Mouse (Mus musculus) lung, postnatal 0 days (tissue): ENCODE data around the gene Mapre3. TPM values are rescaled to one million over a fixed set of nuclear protein-coding genes. Genes with fewer than 3 reads are reported as not detected.
"Not testable (repeated sequence)": the region's sequence is repeated elsewhere in the genome, so short reads cannot be mapped to it uniquely, and the experiment has no call there.

Experiments used
- ATAC-seq: fragments of 200-750 bp; cut with Nextera tagmentation; 2 replicates; pipeline ENCODE4 v1.8.0; 2017; ENCODE audit warnings: moderate library complexity
- DNase-seq: peaks from one replicate; pipeline ENCODE4 v3.0.0-alpha.2; 2016; ENCODE audit warnings: low spot score
- H3K27ac ChIP-seq: fragments of 300-500 bp; sonication (generic); 2 replicates; pipeline ENCODE4 v1.5.1; 2014; ENCODE audit warnings: antibody characterized with exemption, mild to moderate bottlenecking, low read length, mixed read lengths
- H3K27me3 ChIP-seq: fragments of 300-500 bp; sonication (generic); replicated peaks from 2 replicates; pipeline ENCODE4 v1.6.1; 2014; ENCODE audit warnings: low read length, mixed read lengths; ENCODE audit not compliant: insufficient read depth
- H3K36me3 ChIP-seq: fragments of 300-500 bp; sonication (generic); 2 replicates; pipeline ENCODE4 v1.6.1; 2014; ENCODE audit warnings: low read length, mixed read lengths; ENCODE audit not compliant: insufficient read depth
- H3K4me1 ChIP-seq: fragments of 300-500 bp; sonication (generic); 2 replicates; pipeline ENCODE4 v1.6.1; 2014; ENCODE audit warnings: antibody characterized with exemption, low read depth, low read length, mixed read lengths; ENCODE audit not compliant: insufficient read depth
- H3K4me2 ChIP-seq: fragments of 300-500 bp; sonication (generic); replicated peaks from 2 replicates; pipeline ENCODE4 v1.6.1; 2014; ENCODE audit warnings: low read depth, mild to moderate bottlenecking, low read length, moderate library complexity, mixed read lengths
- H3K4me3 ChIP-seq: fragments of 300-500 bp; sonication (generic); 2 replicates; pipeline ENCODE4 v1.5.1; 2014; ENCODE audit warnings: low read depth, low read length
- H3K9ac ChIP-seq: fragments of 300-500 bp; sonication (generic); replicated peaks from 2 replicates; pipeline ENCODE4 v1.6.1; 2014; ENCODE audit warnings: low read depth, mild to moderate bottlenecking
- H3K9me3 ChIP-seq: fragments of 300-500 bp; sonication (generic); 2 replicates; pipeline ENCODE4 v1.6.1; 2016; ENCODE audit warnings: low read length, mixed read lengths
- CTCF ChIP-seq: IDR thresholded peaks from 2 replicates; pipeline ENCODE4 v1.5.1; 2016; ENCODE audit warnings: antibody characterized with exemption, mild to moderate bottlenecking
- EP300 ChIP-seq: IDR thresholded peaks from 2 replicates; pipeline ENCODE4 v1.6.1; 2016; ENCODE audit warnings: antibody characterized with exemption, mild to moderate bottlenecking, control low read depth
- WGBS: fragments of 180-500 bp; shearing (Covaris S2); extraction: QIAGEN DNeasy Blood & Tissue Kit; methylation state at CpG from one replicate; pipeline ENCODE4 v1.1.7; 2014; 5-methylcytosine and 5-hydroxymethylcytosine counted together
- polyA plus RNA-seq: library from polyadenylated mRNA; unstranded; fragments of >200 nt; fragmentation: Nextera tagmentation; extraction: Ambion mirVana; gene quantifications from 2 replicates; pipeline ENCODE4 v1.2.1, GENCODE M21; 2015

Mapre3 gene
- polyA plus RNA-seq, 1 experiment from 2014 or later = 23.2 TPM

GRCm38 (mm10) chr5:30879347-30879943, 65.0 kb downstream of the Mapre3 start:
- Histone ChIP-seq H3K36me3 (peaks cover 26% of the 10 kb centered on the region), H3K4me3 (no peak overlapping the region), H3K9me3 (no peaks in the 10 kb centered on the region), H3K27me3 (no peaks in the 10 kb centered on the region), H3K9ac (no peak overlapping the region), H3K4me1 (no peaks in the 10 kb centered on the region), H3K27ac (no peak overlapping the region), H3K4me2 (no peak overlapping the region)
- ATAC-seq = peak; percentile 30; the same call in 1 of the 2 replicates
- TF ChIP-seq CTCF (peak; percentile 28), EP300 (no peak)
- WGBS = 69% methylated on average over 5 of the region's 5 CpGs
- DNase-seq = peak; percentile 24

GRCm38 (mm10) chr5:30881839-30882238, 67.4 kb downstream of the Mapre3 start:
- H3K9ac ChIP-seq, H3K36me3 ChIP-seq, ATAC-seq, H3K4me2 ChIP-seq, DNase-seq, H3K9me3 ChIP-seq, H3K27ac ChIP-seq, H3K4me3 ChIP-seq, H3K4me1 ChIP-seq, H3K27me3 ChIP-seq: not testable (repeated sequence)
- WGBS = 80% methylated on average over 4 of the region's 4 CpGs

DNA sequence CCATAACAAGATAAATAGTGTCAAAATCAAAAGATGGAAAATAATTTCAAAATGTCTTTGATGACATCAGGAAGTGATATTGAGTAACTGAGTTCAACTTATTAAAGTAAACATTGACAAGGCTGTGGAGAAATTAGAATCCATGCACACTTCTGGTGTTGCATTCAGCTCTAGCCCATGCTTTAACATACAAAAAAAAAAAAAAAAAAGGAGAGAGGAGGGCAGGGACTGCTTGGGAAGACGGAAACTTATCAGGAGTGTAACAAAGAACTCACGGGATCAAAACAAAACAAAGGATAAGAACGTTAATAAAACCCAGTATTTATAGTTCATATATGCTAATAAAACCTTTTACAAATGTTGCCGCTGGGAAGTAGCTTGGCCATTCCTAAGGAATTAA, 71.8 kb downstream of the Mapre3 start:
- H3K36me3 ChIP-seq = no peaks in the 10 kb centered on the region
- no peak overlapping the region for H3K27ac ChIP-seq
- DNase-seq (peak; percentile 25), ATAC-seq (no peak)
- 0 out of 2 replicates have a peak overlapping the region, but pooled peaks have one; percentile 88 for H3K4me2 ChIP-seq
- H3K4me3 ChIP-seq = no peak overlapping the region
- H3K4me1 ChIP-seq = peaks cover 7% of the 10 kb centered on the region; the same call in 1 of the 2 replicates
- 32% methylated on average over 4 of the region's 4 CpGs for WGBS
- TF ChIP-seq CTCF (no peak), EP300 (no peak)
- no peaks in the 10 kb centered on the region for H3K27me3 ChIP-seq
- no peaks in the 10 kb centered on the region for H3K9me3 ChIP-seq
- H3K9ac ChIP-seq = no peak overlapping the region

GRCm38 (mm10) chr5:30886731-30887130, 72.3 kb downstream of the Mapre3 start:
- ATAC-seq = no peak
- Histone ChIP-seq H3K9me3 (no peaks in the 10 kb centered on the region), H3K4me2 (peak overlapping the region; percentile 88), H3K27ac (peak overlapping the region; percentile 93), H3K36me3 (no peaks in the 10 kb centered on the region), H3K27me3 (no peaks in the 10 kb centered on the region), H3K4me1 (peaks cover 7% of the 10 kb centered on the region; the same call in 1 of the 2 replicates), H3K4me3 (peak overlapping the region; percentile 77), H3K9ac (peak overlapping the region; percentile 59; the same call in 1 of the 2 replicates)
- 17% methylated on average over 5 of the region's 5 CpGs for WGBS
- no peak for DNase-seq
- TF ChIP-seq CTCF (no peak), EP300 (no peak)

- no peaks in the 10 kb centered on the region for H3K27me3 ChIP-seq
- DNase-seq (peak; percentile 90), ATAC-seq (peak; percentile 40)
- H3K9me3 ChIP-seq = no peaks in the 10 kb centered on the region
- H3K27ac ChIP-seq = peak overlapping the region; percentile 93
- TF ChIP-seq CTCF (no peak), EP300 (no peak)
- H3K4me3 ChIP-seq = peak overlapping the region; percentile 77
- peak overlapping the region; percentile 59 for H3K9ac ChIP-seq
- under 1% methylated on average over 19 of the region's 19 CpGs for WGBS
- peak overlapping the region; percentile 88 for H3K4me2 ChIP-seq
- peaks cover 6% of the 10 kb centered on the region; the same call in 1 of the 2 replicates for H3K36me3 ChIP-seq
- H3K4me1 ChIP-seq = peaks cover 7% of the 10 kb centered on the region; the same call in 1 of the 2 replicates
These were observed 72.9 kb downstream of the Mapre3 start for GRCm38 (mm10) chr5:30887331-30887761.

- H3K27me3 ChIP-seq = no peaks in the 10 kb centered on the region
- TF ChIP-seq EP300 = peak; percentile 74
- TF ChIP-seq CTCF = no peak; the same call in 1 of the 2 replicates
- H3K9ac ChIP-seq = peak overlapping the region; percentile 59
- WGBS = under 1% methylated on average over 28 of the region's 28 CpGs
- peak overlapping the region; percentile 93 for H3K27ac ChIP-seq
- peak overlapping the region; percentile 77 for H3K4me3 ChIP-seq
- peaks cover 7% of the 10 kb centered on the region; the same call in 1 of the 2 replicates for H3K4me1 ChIP-seq
- peak overlapping the region; percentile 88 for H3K4me2 ChIP-seq
- no peaks in the 10 kb centered on the region for H3K9me3 ChIP-seq
- ATAC-seq (peak; percentile 81), DNase-seq (peak; percentile 96)
- peaks cover 10% of the 10 kb centered on the region for H3K36me3 ChIP-seq
These were observed 73.5 kb downstream of the Mapre3 start for GRCm38 (mm10) chr5:30887858-30888336.
